Mouse (Mus musculus): ENCODE results near the gene Ccdc39. TPM values are rescaled to one million over a fixed set of nuclear protein-coding genes. Genes with fewer than 3 reads are reported as not detected.

The Ccdc39 gene
- polyA plus RNA-seq, 1 experiment = 0.20 TPM

DNA sequence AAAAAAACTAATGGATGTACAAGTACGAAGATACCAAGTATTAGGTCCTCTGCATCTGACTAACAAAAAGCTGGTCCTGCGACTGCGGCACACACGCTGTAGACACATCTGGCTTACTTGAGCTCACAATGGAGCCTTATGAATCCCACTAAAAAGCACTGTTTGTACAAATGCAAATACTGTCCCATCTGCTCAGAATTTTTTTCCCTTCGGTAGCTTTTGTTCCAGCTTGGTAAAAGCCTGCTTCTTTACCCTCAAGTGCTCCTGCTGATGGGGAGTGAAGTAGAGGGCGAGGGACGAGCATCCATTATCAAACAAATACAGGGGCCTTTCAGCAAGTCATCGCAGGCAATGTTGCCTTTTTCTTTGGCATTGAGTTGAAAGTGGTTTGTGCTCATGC, 29.3 kb upstream of the Ccdc39 start:
- H3K36me3 ChIP-seq (ENCODE audit: control insufficient read depth, insufficient read depth) = no peaks in the 10 kb centered on the region
- no peaks in the 10 kb centered on the region for H3K27me3 ChIP-seq (ENCODE audit: control insufficient read depth, insufficient read depth, insufficient read length)
- TF ChIP-seq POLR2A (IDR thresholded peaks at IDR 0.05; ENCODE audit: insufficient read length, low read depth) (no peak), TCF3 (IDR thresholded peaks at IDR 0.05; ENCODE audit: insufficient read length, low read depth) (no peak), USF1 (IDR thresholded peaks at IDR 0.05; ENCODE audit: low read depth) (no peak), POLR2AphosphoS2 (IDR thresholded peaks at IDR 0.05; ENCODE audit: insufficient read length, low read depth) (no peak), MYOG (IDR thresholded peaks at IDR 0.05; ENCODE audit: control insufficient read depth in 1 of 3, insufficient read depth in 1 of 3, insufficient read length in 2 of 3, low read depth in 2 of 3) (no peak), REST (IDR thresholded peaks at IDR 0.05; ENCODE audit: insufficient read depth, insufficient read length) (no peak)

DNA sequence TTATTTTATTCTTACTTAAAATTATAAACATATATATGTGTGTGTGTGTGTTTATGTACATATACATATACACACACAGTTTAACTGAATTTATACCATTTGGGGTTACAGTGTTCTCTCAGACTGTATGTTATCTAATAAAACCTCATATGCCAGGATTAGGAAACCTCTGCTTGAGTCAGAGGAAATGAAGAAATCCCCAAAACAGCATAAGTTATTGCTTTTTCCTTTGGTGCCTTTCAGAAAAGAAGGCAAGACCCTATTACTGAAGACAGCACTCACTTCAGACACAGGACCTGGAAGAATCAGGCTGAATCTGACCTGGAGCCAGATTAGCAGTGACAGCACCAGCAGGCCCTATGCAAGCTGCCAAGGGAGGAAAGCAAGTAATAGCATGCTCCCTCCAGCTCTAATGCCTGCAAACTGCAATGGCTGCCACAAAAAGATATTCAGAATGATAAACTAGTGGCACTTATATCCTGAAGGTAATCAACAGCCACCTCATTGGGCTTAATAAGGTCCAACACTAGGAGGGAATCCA, 20.0 kb upstream of the Ccdc39 start:
- no peaks in the 10 kb centered on the region for H3K27me3 ChIP-seq (ENCODE audit: control insufficient read depth, insufficient read depth, insufficient read length)
- H3K4me2 ChIP-seq (ENCODE audit: low read depth) = no peak overlapping the region
- TF ChIP-seq USF1 (IDR thresholded peaks at IDR 0.05; ENCODE audit: low read depth) (no peak), CEBPB (IDR thresholded peaks at IDR 0.05; ENCODE audit: insufficient read depth, poor library complexity, severe bottlenecking) (no peak), REST (IDR thresholded peaks at IDR 0.05; ENCODE audit: insufficient read depth, insufficient read length) (no peak), POLR2AphosphoS2 (IDR thresholded peaks at IDR 0.05; ENCODE audit: insufficient read length, low read depth) (no peak), SRF (IDR thresholded peaks at IDR 0.05; ENCODE audit: control insufficient read depth, insufficient read length, low read depth) (no peak), MYOD1 (IDR thresholded peaks at IDR 0.05; ENCODE audit: control insufficient read depth in 1 of 3, insufficient read length in 2 of 3, low read depth in 2 of 3) (no peak), E2F4 (IDR thresholded peaks at IDR 0.05; ENCODE audit: insufficient read depth) (no peak)
- H3K36me3 ChIP-seq (ENCODE audit: control insufficient read depth, insufficient read depth) = no peaks in the 10 kb centered on the region
- no peak overlapping the region for H3ac ChIP-seq (ENCODE audit: control insufficient read depth, insufficient read length)
- no peak overlapping the region for H3K4me3 ChIP-seq
- H3K79me2 ChIP-seq (ENCODE audit: control insufficient read depth, insufficient read depth) = no peaks in the 10 kb centered on the region

More for the DNA sequence above, 29.3 kb upstream of the Ccdc39 start:
- no peak overlapping the region for H3K4me2 ChIP-seq (ENCODE audit: low read depth)
- H3ac ChIP-seq (ENCODE audit: control insufficient read depth, insufficient read length) = no peak overlapping the region
- no peaks in the 10 kb centered on the region for H3K79me2 ChIP-seq (ENCODE audit: control insufficient read depth, insufficient read depth)
- H3K4me3 ChIP-seq = no peak overlapping the region

DNA sequence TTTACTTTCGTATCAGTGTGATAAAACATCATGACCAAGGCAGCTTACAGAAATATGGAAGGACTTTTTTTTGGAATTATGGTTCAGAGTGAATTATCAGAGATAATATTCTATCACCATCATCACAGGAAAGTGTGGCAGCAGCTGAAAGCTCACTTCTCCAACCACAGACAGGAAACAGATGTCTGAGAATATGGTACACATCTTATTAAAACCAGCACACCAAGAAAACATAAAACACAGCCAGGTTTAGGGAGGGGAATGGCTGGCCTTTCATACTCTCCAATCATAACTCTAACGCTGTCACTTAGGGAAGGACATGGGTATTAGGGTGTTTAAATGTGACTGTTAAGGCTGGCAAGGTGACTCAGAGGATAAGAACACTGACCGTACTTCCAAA, 14.8 kb upstream of the Ccdc39 start:
- no peaks in the 10 kb centered on the region for H3K36me3 ChIP-seq (ENCODE audit: control insufficient read depth, insufficient read depth)
- H3K79me2 ChIP-seq (ENCODE audit: control insufficient read depth, insufficient read depth) = no peaks in the 10 kb centered on the region
- TF ChIP-seq USF1 (IDR thresholded peaks at IDR 0.05; ENCODE audit: low read depth) (no peak), TCF12 (IDR thresholded peaks at IDR 0.05; ENCODE audit: insufficient read depth, poor library complexity, severe bottlenecking) (no peak), E2F4 (IDR thresholded peaks at IDR 0.05; ENCODE audit: insufficient read depth) (no peak), TCF3 (IDR thresholded peaks at IDR 0.05; ENCODE audit: insufficient read length, low read depth) (no peak), MYOD1 (IDR thresholded peaks at IDR 0.05; ENCODE audit: control insufficient read depth in 1 of 3, insufficient read length in 2 of 3, low read depth in 2 of 3) (no peak), REST (IDR thresholded peaks at IDR 0.05; ENCODE audit: insufficient read depth, insufficient read length) (no peak), CEBPB (IDR thresholded peaks at IDR 0.05; ENCODE audit: insufficient read depth, poor library complexity, severe bottlenecking) (no peak), SRF (IDR thresholded peaks at IDR 0.05; ENCODE audit: control insufficient read depth, insufficient read length, low read depth) (no peak), POLR2AphosphoS2 (IDR thresholded peaks at IDR 0.05; ENCODE audit: insufficient read length, low read depth) (no peak), MYOG (IDR thresholded peaks at IDR 0.05; ENCODE audit: control insufficient read depth in 1 of 3, insufficient read depth in 1 of 3, insufficient read length in 2 of 3, low read depth in 2 of 3) (no peak), MAX (IDR thresholded peaks at IDR 0.05; ENCODE audit: low read depth) (no peak), POLR2A (IDR thresholded peaks at IDR 0.05; ENCODE audit: insufficient read length, low read depth) (no peak)
- H3K4me2 ChIP-seq (ENCODE audit: low read depth) = no peak overlapping the region
- H3K4me3 ChIP-seq = no peak overlapping the region
- H3ac ChIP-seq (ENCODE audit: control insufficient read depth, insufficient read length) = no peak overlapping the region
- no peaks in the 10 kb centered on the region for H3K27me3 ChIP-seq (ENCODE audit: control insufficient read depth, insufficient read depth, insufficient read length)

GRCm38 (mm10) chr3:33853062-33853461, 9.0 kb upstream of the Ccdc39 start:
- Histone ChIP-seq H3K36me3 (ENCODE audit: control insufficient read depth, insufficient read depth) (no peaks in the 10 kb centered on the region), H3K4me3 (no peak overlapping the region), H3K4me2 (ENCODE audit: low read depth) (no peak overlapping the region), H3K27me3 (ENCODE audit: control insufficient read depth, insufficient read depth, insufficient read length) (no peaks in the 10 kb centered on the region), H3ac (ENCODE audit: control insufficient read depth, insufficient read length) (no peak overlapping the region), H3K79me2 (ENCODE audit: control insufficient read depth, insufficient read depth) (no peaks in the 10 kb centered on the region)
- TF ChIP-seq CEBPB (IDR thresholded peaks at IDR 0.05; ENCODE audit: insufficient read depth, poor library complexity, severe bottlenecking) = no peak

GRCm38 (mm10) chr3:33850856-33851255, 6.7 kb upstream of the Ccdc39 start:
- Histone ChIP-seq H3K27me3 (ENCODE audit: control insufficient read depth, insufficient read depth, insufficient read length) (no peaks in the 10 kb centered on the region), H3K4me3 (no peak overlapping the region), H3K79me2 (ENCODE audit: control insufficient read depth, insufficient read depth) (no peaks in the 10 kb centered on the region), H3K36me3 (ENCODE audit: control insufficient read depth, insufficient read depth) (no peaks in the 10 kb centered on the region), H3ac (ENCODE audit: control insufficient read depth, insufficient read length) (no peak overlapping the region), H3K4me2 (ENCODE audit: low read depth) (no peak overlapping the region)
- TF ChIP-seq TCF3 (IDR thresholded peaks at IDR 0.05; ENCODE audit: insufficient read length, low read depth) = no peak
- no peak for TF ChIP-seq POLR2A (IDR thresholded peaks at IDR 0.05; ENCODE audit: insufficient read length, low read depth)
- TF ChIP-seq CEBPB (IDR thresholded peaks at IDR 0.05; ENCODE audit: insufficient read depth, poor library complexity, severe bottlenecking) = no peak
- TF ChIP-seq TCF12 (IDR thresholded peaks at IDR 0.05; ENCODE audit: insufficient read depth, poor library complexity, severe bottlenecking) = no peak
- no peak for TF ChIP-seq MYOD1 (IDR thresholded peaks at IDR 0.05; ENCODE audit: control insufficient read depth in 1 of 3, insufficient read length in 2 of 3, low read depth in 2 of 3)
- no peak for TF ChIP-seq E2F4 (IDR thresholded peaks at IDR 0.05; ENCODE audit: insufficient read depth)
- no peak for TF ChIP-seq POLR2AphosphoS2 (IDR thresholded peaks at IDR 0.05; ENCODE audit: insufficient read length, low read depth)
